Mouse (Mus musculus): Measurements from ENCODE around the gene Gm21969. TPM values are rescaled to one million over a fixed set of nuclear protein-coding genes. Genes with fewer than 3 reads are reported as not detected.
A peak's percentile ranks its signal among the peaks of the same experiment; 100 is the strongest.

Gm21969 gene
- total and polyA plus RNA-seq, 3 experiments: 0.03 to 0.09 TPM; not detected in 1

DNA sequence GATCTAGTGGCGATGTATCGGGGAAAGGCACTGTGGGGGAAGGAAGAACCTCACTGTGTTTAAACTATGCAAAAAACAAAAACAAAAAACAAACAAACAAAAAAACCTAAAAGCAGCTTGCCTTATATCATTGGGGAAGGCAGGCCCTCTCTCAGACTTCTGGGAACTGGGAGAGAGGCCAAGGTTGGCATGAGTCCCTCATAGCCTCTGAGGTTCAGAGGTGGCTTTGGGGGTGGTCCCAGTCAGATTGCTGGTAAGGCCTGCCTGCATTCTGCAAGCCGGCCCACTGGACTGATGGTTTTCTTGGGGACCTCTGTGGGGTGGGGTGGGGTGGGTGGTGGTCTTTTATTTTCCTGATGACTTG lies 14.0 kb downstream of the Gm21969 start:
- no peak for DNase-seq

DNA sequence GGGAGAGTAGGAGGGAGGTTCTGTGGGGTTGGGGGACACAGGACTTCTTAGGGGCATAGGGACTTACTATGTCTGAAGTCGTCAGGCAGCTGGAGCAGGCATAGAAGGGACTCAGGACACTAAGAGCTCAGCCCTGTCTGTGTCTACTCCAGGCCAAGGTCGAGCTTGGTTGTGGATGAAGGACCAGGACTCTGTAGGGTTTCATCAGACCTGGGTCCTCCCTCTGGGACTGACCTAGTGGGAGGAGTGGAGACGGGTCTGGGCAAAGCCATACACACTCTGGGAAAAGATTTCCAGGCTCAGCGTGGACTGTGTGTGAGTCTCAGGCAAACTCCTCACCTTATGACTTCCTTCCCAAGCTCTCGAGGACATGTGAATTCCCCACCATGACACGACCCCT lies 16.8 kb downstream of the Gm21969 start:
- peak; percentile 76 for DNase-seq

DNA sequence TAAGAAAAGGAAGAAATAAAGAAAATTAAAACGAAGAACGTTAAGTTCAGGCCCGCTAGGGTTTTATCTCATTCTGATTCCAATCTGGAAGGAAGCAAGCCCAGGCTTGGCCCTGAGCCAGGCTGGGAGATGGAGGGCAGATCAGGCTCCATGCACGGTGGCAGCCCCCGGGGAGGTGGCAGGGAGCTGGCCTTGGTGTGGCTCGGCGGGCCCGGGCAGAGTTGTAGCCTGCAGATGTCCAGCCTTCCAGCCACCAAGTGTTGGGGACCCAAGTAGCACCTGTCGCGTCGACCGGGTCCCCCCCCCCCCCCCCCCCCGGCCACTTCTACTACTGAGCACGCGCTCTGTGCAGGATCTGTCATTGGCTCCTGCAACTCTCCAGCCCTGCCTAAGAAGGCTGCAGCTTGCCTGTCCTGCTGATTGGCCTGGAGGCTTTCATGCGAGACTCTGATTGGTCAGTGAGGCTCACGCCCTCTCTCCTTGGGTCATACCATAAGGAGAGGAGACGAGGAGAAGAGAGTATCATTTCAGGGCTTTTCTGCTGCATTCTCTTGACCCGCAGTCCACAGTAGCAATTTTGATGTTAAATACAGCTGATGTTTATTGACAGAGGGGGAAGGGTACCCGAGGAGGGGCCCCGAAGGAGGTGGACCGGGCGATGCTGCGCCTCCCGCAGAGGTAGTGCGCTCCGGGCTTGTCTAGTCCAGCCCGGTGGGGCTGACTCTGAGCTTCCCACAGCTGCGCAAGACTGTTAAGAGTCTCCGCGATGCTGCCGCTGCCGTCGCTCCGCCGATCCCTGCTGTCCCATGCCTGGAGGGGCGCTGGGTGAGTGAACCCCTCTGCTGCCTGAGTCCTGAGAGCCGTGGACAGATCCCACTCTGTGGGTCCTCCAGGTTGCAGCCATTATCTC lies 19.6 kb downstream of the Gm21969 start, which contains the start of gene Aldh4a1:
Aldh4a1 (plus strand) TSS at position 494 of the 910 bp plus-strand sequence.
- DNase-seq: peak; percentile 93

DNA sequence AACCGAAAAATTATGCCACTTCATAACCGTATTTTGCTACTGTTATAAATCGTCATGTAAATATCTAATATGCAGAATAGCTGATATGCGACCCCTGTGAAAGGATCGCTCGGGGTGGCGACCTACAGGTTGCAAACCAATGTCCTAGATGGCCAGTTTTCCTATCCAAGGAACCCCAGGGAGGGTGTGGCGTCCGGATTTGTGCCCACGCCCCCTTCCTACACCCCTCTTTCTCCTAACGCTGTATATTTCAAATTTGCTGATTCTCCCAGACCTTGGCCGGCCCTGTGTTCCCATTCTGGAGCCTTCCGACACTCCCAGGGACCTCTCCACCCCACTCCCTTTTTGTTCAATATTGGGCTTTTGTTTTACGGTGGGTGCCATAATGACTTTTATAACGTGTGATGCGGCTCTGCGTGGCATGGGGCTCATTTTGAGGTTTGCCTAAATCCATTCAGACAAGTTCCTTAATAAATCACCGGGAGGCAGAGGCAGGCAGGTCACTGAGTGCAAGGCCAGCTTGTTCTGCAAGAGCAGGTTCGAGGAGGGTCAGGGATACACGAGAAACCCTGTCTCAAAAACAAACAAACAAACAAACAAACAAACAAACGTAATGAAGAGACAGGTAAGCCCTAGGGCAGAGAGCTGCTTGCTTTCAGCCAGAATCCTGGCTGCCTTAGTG lies 20.6 kb downstream of the Gm21969 start:
- no peak for DNase-seq

DNA sequence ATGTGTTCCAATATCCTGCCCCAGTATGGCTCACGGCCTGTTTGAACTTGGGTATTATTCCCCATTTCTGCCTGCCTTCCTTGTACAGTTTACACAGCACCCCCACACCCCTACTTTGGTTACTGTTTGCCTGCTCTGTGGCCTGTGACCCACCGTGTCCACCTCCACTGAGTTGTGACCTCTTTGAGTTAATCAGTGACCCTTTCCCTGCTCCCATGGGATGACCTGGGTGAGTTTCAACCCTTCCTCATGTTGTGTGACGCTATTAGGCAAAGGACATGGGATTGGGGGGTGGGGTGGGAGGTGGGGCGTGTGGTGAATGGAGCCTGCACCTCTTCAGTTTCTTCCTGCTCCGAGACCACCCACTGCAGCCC lies 21.1 kb downstream of the Gm21969 start:
- no peak for DNase-seq

DNA sequence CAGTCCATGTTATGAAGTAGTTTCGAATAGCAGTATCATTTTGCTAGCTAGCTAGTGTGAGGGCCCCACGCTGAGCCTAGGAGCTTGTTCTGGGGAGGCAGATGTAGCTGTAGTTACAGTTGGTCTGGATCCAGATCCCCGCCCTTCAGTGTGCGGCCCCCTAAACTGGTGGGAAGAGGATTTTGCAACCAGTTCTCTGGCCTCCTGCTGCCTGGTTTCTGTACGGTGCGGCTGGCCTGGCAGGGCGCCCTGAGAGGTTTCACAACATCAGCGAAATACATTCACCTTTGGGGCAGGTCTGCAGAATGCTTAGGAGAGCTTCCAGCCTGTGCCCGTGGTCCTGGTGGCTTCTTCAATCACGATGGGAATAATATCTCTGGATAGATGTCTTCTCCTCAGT lies 21.7 kb downstream of the Gm21969 start:
- peak; percentile 79 for DNase-seq

DNA sequence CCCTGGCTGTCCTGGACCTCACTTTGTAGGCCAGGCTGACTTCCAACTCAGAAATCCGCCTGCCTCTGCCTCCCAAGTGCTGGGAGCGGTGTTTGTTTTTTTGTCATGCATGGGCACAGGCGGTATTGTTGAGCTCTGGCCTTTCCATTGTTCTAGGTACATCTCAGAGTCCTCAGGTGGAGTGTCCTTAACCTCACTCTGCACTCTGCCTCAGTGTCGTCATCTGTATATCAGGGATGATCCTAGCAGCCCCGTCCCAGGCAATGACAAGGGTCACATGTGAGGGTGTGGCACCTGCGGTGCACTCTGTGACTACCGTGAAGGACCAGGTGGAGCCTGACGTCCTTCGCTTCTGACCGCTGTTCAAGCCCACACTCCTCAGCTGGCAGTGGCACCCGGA lies 24.4 kb downstream of the Gm21969 start:
- no peak for DNase-seq

DNA sequence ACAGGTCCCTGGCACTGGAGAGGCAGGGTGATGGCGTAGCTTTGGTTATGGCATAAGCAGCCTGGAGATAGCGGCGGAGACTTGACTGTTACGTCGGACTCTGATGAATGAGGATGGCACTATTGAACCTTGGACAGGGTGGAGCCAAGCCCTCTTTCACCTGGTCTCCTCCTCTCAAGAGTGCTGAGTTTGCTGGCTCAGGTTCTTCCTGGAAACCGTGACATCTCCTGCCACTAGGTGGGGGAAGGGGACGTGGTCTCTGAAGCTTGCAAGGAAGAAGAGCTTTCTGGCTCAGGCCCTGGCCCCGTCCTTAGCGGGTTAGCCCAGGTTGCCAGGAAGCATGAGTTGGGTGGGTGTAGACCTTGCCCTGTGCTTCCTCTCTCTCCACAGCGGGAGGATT lies 27.2 kb downstream of the Gm21969 start:
- DNase-seq: no peak

DNA sequence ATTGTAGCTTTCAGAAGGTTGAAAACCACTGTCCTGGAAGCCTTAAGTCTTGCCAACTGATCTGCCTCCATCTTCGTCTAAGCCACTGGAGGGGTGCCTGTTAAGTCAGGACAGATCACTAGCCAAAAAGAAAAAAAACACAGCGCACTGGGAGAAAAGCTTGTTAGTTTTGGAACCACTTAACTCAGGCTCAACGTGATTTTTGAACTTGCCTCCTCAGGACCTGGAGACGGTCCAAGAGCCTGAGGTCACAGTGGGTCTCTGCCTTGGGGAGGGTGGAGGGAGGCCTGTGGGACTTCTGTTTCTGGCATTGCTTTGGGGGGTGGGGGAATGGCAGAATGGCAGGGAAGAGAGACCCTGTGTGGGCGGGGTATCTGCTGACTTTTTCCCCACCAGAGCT lies 28.2 kb downstream of the Gm21969 start:
- DNase-seq: peak; percentile 52

DNA sequence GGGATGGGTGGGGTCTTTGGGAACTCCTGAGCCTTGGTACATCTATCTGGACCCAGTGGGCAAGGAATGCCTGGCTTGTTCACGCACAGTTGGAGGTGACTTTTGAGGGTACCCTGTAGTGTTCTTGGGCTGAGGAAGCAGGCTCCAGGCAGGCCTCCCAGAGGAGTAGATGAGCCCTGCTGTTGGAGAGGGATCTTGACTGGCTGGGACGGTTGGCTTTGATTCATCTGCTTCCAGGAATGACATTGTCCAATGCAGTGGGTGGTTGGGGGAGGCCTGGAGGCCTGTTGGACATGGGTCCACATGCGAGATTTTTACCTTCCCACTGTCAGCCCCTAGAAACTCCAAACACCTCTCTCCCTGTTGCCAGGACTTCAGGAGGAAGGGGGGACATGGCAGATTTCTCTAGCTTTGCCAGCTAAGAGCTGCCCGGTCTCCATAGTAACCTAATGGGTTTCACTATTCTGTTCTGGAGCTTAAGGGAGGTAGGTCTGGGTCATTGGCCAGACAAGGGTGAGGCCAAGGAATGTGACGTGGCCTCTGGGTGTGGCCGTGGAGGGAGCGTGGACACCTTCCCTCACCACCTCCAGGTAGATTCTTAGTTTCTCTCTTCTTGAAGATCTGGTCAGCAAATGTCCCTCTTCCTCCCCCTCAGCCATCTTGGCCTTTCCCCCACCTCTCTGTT lies 28.7 kb downstream of the Gm21969 start:
- DNase-seq: no peak

DNA sequence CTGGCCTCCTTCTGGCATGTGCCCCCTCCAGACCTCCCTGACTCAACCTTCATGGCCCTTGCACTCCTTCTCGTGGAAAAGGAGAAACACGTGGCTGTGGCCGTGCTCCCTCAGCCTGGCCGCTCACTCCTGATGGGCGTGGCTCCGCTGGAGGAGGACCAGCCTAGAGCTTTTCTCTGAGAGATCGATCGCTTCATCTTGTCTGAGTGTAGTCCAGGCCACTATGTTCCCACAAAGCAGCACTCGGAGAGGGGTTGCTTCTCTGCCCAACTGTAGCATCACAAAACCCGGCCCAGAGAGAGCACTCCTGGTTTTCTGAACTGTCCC lies 29.2 kb downstream of the Gm21969 start:
- DNase-seq: no peak

DNA sequence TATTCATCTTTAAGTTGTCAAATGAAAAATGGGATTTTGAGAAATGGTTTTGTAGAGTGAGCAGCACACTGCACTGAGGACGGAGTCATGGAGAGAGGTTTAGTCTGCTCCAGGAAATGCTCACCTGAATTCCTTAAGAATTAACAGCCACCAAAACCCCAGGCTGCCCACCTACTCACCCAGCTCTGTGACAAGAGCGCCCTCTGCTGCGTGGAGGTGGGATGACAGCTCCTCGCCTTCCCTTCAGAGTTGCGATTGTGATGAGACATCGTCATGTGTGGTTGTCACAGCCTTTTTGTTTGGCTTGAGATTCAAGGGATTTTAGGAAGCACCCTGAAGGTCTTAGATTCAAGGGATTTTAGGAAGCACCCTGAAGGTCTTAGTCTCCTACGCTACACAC lies 33.4 kb downstream of the Gm21969 start:
- peak; percentile 63 for DNase-seq

DNA sequence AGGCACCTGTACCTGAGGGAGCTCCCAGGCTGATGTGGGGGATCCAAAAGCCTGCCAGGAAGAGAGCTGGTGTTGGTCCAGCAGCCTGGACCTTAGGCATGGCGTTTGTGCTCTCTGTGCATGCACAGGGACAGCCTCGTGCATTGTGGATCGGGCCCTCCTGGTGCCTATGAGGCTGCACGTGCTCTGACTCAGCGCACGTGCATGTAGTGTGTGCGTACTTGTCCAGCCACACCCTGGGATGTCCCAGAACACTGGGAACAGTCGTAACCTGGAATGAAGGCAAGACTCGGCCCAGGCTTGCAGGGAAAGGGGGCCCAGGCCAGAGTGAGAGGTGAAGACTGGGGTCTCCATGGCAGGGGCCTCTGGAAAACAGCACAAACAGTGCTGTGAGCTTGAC lies 34.9 kb downstream of the Gm21969 start:
- no peak for DNase-seq

DNA sequence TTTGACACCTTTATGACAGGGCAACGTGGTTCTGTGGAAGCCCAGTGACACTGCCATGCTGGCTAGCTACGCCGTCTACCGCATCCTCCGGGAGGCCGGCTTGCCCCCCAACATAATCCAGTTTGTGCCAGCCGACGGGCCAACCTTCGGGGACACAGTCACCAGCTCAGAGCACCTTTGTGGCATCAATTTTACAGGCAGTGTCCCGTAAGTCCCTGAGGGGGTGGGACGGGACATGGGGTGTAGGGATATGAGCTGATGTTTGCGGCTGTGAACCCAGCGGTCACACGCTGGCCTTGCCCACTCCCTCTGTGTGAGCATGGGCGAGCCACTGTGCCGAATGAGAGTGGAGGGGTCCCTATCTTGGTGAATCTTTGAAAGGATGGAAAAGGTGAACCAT lies 35.4 kb downstream of the Gm21969 start:
- DNase-seq: no peak

DNA sequence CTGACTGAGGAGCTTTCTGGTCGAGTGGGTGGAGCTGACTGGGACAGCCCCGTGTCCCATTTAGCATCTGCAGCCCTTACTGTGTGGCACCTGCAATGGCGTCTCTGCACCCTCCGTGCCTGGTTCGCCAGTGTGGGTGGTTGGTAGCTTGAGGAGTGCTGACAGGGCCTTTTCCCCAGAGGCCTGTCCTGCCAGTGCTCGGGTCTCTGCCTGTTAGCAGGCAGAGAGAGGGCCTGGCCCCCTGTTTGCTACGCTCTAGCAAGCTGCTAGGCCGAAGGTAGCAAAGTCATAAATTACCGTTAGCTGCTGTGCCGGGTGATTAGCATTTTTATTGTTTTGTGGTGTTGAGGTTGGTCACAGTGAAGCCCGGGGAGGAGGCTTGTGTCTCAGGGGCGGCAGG lies 36.8 kb downstream of the Gm21969 start:
- DNase-seq: no peak

DNA sequence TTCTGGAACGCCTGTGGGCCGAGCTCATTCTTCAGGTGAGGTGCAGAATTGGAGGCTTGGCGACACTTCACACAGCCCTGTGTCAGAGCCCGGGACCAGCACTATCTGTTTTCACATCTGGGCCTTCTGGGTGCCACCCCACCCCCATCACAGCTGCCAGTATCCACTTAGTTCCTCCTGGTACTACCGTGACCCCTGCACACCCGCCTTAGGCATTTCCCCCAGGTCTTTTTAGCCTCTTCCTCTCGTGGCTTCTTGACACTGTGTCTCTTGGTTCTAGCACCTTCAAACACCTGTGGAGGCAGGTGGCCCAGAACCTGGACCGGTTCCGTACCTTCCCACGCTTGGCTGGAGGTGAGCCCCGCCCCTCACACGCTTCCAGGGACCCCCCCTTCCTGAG lies 37.3 kb downstream of the Gm21969 start:
- DNase-seq: no peak

DNA sequence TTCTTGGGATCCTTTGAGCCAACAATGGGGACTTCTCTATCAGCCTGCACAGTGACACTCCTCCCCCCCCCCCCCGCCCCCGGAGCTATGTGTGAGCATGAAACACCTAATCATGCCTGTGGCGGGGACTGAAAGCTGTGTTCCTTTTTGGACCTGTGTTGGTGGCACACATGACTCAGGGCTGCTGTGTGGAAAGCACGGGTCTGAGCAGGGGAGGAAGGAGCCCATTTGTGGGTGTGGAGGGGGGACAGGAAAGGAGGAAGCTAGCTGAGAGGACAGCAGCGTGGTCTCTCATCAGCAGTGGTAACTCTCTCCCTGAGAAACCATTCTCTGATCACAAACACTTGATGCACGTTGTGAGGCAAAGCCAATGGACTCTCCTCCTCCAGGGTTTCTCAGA lies 37.8 kb downstream of the Gm21969 start:
- no peak for DNase-seq

DNA sequence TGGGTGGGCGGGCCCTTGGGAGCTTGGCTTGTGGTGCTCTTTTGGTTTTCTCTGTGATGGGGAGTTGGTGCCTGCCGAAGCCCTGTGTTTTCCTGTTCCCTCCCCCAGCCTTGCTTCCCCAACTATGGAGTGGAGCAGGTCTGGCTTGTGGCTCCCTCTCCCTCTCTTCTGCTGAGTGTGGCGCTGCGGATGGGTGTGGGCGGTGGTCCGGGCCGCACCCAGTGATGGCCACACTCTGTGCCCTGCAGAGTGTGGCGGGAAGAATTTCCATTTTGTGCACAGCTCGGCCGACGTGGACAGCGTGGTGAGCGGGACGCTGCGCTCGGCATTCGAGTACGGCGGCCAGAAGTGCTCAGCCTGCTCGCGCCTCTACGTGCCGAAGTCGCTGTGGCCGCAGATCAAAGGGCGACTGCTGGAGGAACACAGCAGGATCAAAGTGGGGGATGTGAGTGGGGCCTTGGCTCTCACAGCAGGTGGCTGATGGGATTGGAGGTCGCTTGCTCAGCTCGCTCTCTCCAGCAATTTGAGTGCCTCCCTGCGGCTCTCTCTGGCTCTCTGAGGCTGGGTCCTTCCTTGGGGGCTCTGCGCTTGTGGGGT lies 38.9 kb downstream of the Gm21969 start:
- peak; percentile 44 for DNase-seq

DNA sequence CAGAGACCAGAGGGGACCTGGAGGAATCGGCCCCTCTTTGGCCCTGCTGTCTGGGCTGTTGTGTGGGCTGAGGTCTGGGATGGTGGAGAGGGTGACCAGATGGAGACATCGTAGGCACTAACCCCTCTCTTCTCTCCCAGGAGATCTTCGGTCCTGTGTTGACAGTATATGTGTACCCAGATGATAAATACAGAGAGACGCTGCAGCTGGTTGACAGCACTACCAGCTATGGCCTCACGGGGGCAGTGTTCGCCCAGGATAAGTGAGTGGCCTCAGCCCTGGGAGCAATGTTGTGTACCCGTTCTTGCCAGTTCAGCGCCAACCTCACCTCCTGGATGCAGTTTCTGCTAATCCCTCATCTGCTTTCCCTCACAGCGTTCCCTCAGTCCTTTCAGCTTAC lies 41.0 kb downstream of the Gm21969 start:
- peak; percentile 83 for DNase-seq

DNA sequence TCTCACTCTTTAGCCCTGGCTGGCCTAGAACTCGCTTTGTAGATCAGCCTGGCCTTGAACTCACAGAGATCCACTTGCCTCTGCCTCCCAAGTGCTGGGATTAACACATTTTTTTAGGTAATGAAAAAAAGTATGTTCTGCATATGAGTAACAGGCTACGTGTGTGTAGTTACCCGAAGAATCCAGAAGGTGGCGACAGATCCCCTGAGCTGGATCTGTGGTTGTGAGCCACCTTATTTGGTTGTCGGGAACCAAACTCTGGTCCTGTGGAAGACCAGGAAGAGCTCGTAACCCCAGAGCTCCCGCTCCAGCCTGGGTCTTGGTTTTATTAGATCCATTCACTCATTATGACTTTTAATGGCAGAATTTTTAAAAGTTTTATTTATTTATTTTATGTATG lies 43.9 kb downstream of the Gm21969 start:
- DNase-seq: no peak

DNA sequence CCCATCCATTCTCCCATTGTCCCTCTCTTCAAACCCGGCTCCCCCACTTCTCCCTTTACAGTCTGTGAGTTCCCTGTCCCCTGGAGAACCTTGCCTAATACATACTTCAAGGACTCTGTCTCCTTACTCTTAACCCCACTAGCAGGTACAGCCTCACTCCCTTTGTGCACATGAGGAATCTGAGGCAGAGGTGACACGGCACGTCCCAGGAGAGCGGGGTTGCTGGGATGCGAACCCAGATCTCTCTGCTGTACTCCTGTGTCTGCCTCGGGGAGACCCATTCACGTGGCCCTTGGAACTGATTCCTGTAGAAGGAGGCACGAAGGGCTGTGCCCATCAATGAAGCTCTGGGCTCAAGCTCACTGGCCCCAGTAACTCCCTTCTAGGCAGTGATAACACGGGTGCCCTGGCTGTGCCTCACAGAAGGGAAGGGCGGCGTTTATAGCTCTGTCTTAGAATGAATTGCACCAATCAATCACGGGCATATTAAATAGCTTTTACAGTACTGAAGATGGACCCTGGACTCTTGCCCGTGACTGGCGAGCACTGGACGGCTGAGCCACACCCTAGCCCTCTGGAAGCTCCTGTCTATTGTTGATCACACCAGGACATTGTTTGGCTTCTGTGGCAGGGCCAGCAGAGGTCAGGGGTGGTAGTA lies 47.2 kb downstream of the Gm21969 start:
- no peak for DNase-seq

DNA sequence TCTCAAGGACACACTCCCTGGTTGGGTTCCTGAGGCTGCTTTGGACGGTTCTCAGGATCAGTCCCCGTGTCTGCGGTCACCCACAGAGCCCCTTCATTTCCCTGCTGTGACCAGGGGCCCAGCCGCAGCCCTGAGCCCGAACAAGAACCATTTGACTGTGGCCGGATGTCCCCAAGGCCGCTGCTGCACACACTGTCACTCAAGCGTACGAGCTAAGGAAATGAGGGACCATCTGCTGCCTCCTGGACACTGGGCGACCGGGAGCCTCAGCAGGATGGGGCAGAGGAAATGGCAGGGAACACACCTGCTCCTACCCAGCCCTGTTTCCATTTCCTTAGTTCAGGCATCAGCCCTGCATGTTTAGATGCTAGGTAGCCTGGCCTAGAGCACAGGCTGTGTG lies 47.9 kb downstream of the Gm21969 start:
- DNase-seq: no peak
